Mouse (Mus musculus) midbrain, embryonic 16.5 days (tissue): ENCODE measurements around the gene Spata45. TPM values are rescaled to one million over a fixed set of nuclear protein-coding genes. Genes with fewer than 3 reads are reported as not detected.

Experiments
- ATAC-seq: fragments of 200-750 bp; cut with Nextera tagmentation; 2 replicates; pipeline ENCODE4 v1.8.0; 2017; ENCODE audit warnings: moderate TSS enrichment
- H3K27ac ChIP-seq: fragments of 300-500 bp; sonication (generic); 2 replicates; pipeline ENCODE4 v1.5.1; 2014; ENCODE audit warnings: mild to moderate bottlenecking, low read length, mixed read lengths
- H3K27me3 ChIP-seq: fragments of 300-500 bp; sonication (generic); 2 replicates; pipeline ENCODE4 v1.6.1; 2014; ENCODE audit warnings: low read depth, low read length, mixed read lengths; ENCODE audit not compliant: control insufficient read depth, insufficient read depth
- H3K36me3 ChIP-seq: fragments of 300-500 bp; sonication (generic); 2 replicates; pipeline ENCODE4 v1.6.1; 2014; ENCODE audit warnings: mild to moderate bottlenecking, low read length, moderate library complexity, mixed read lengths; ENCODE audit not compliant: control insufficient read depth, insufficient read depth
- H3K4me1 ChIP-seq: fragments of 300-500 bp; sonication (generic); 2 replicates; pipeline ENCODE4 v1.6.1; 2014; ENCODE audit warnings: mild to moderate bottlenecking, low read length, mixed read lengths; ENCODE audit not compliant: control insufficient read depth, insufficient read depth
- H3K4me2 ChIP-seq: fragments of 300-500 bp; sonication (generic); 2 replicates; pipeline ENCODE4 v1.6.1; 2014; ENCODE audit warnings: mild to moderate bottlenecking, low read length, mixed read lengths
- H3K4me3 ChIP-seq: fragments of 300-500 bp; sonication (generic); 2 replicates; pipeline ENCODE4 v1.5.1; 2014; ENCODE audit warnings: low read depth, mild to moderate bottlenecking, low read length, moderate library complexity, mixed read lengths
- H3K9ac ChIP-seq: fragments of 300-500 bp; sonication (generic); 2 replicates; pipeline ENCODE4 v1.6.1; 2014; ENCODE audit warnings: low read depth, low read length, mixed read lengths
- H3K9me3 ChIP-seq: fragments of 300-500 bp; sonication (generic); replicated peaks from 2 replicates; pipeline ENCODE4 v1.6.1; 2014; ENCODE audit warnings: mild to moderate bottlenecking, low read length, mixed read lengths; ENCODE audit not compliant: control insufficient read depth, poor library complexity, severe bottlenecking
- WGBS: fragments of 180-500 bp; shearing (Covaris S2); extraction: QIAGEN DNeasy Blood & Tissue Kit; methylation state at CpG from one replicate; pipeline ENCODE4 v1.1.7; 2014; 5-methylcytosine and 5-hydroxymethylcytosine counted together
- polyA plus RNA-seq: library from polyadenylated mRNA; unstranded; fragments of >200 nt; fragmentation: Nextera tagmentation; extraction: Ambion mirVana; gene quantifications from 2 replicates; pipeline ENCODE4 v1.2.1, GENCODE M21; 2015

The Spata45 gene
- polyA plus RNA-seq, 1 experiment from 2014 or later: not detected

- Histone ChIP-seq H3K4me2 (no peak overlapping the region), H3K27me3 (no peaks in the 10 kb centered on the region), H3K9ac (no peak overlapping the region), H3K36me3 (no peaks in the 10 kb centered on the region), H3K4me1 (no peaks in the 10 kb centered on the region), H3K9me3 (no peaks in the 10 kb centered on the region), H3K27ac (no peak overlapping the region), H3K4me3 (no peak overlapping the region)
- WGBS: 85% methylated on average over 7 of the region's 7 CpGs
- no peak for ATAC-seq
Measured at GRCm38 (mm10) chr1:191086304-191086878, 50.0 kb downstream of the Spata45 start.

- 76% methylated on average over 8 of the region's 8 CpGs for WGBS
- no peak overlapping the region for H3K27ac ChIP-seq
- no peak overlapping the region for H3K4me3 ChIP-seq
- H3K4me1 ChIP-seq: no peaks in the 10 kb centered on the region
- H3K36me3 ChIP-seq: no peaks in the 10 kb centered on the region
- no peaks in the 10 kb centered on the region for H3K9me3 ChIP-seq
- no peak for ATAC-seq
- H3K4me2 ChIP-seq: no peak overlapping the region
- no peaks in the 10 kb centered on the region for H3K27me3 ChIP-seq
- H3K9ac ChIP-seq: no peak overlapping the region
Measured at GRCm38 (mm10) chr1:191086960-191087359, 50.5 kb downstream of the Spata45 start.

- H3K27me3 ChIP-seq: no peaks in the 10 kb centered on the region
- ATAC-seq: no peak
- 90% methylated on average over 5 of the region's 5 CpGs for whole genome bisulfite sequencing
- H3K9ac ChIP-seq: no peak overlapping the region
- no peaks in the 10 kb centered on the region for H3K9me3 ChIP-seq
- H3K4me2 ChIP-seq: no peak overlapping the region
- no peaks in the 10 kb centered on the region for H3K36me3 ChIP-seq
- H3K4me3 ChIP-seq: no peak overlapping the region
- H3K27ac ChIP-seq: no peak overlapping the region
- no peaks in the 10 kb centered on the region for H3K4me1 ChIP-seq
Measured at GRCm38 (mm10) chr1:191087955-191088354, 51.5 kb downstream of the Spata45 start.

- no peak overlapping the region for H3K9ac ChIP-seq
- no peak overlapping the region for H3K4me2 ChIP-seq
- H3K27me3 ChIP-seq: no peaks in the 10 kb centered on the region
- 71% methylated on average over 6 of the region's 6 CpGs for WGBS
- H3K4me1 ChIP-seq: no peaks in the 10 kb centered on the region
- no peaks in the 10 kb centered on the region for H3K36me3 ChIP-seq
- ATAC-seq: no peak
- no peaks in the 10 kb centered on the region for H3K9me3 ChIP-seq
- H3K4me3 ChIP-seq: no peak overlapping the region
- no peak overlapping the region for H3K27ac ChIP-seq
Measured at GRCm38 (mm10) chr1:191089355-191089754, 52.9 kb downstream of the Spata45 start.

- 86% methylated on average over 8 of the region's 8 CpGs for WGBS
- H3K4me2 ChIP-seq: no peak overlapping the region
- no peak overlapping the region for H3K9ac ChIP-seq
- no peaks in the 10 kb centered on the region for H3K9me3 ChIP-seq
- H3K27ac ChIP-seq: no peak overlapping the region
- no peaks in the 10 kb centered on the region for H3K4me1 ChIP-seq
- no peak for ATAC-seq
- H3K27me3 ChIP-seq: peaks cover 3% of the 10 kb centered on the region
- no peaks in the 10 kb centered on the region for H3K36me3 ChIP-seq
- no peak overlapping the region for H3K4me3 ChIP-seq
Measured at GRCm38 (mm10) chr1:191092050-191092449, 55.6 kb downstream of the Spata45 start.

Other genes with a start within 250 kb of the Spata45 start
- 32.7 and 34.8 TPM in 2 replicates for gene Rps6kc1, start 124.9 kb upstream of the Spata45 start, polyA plus RNA-seq
- gene Angel2, start 111.5 kb upstream of the Spata45 start, polyA plus RNA-seq: 49.0 and 50.4 TPM in 2 replicates
- gene Vash2, start 57.3 kb upstream of the Spata45 start, polyA plus RNA-seq: 83.8 and 86.5 TPM in 2 replicates
- 7.8 and 7.9 TPM in 2 replicates for gene Flvcr1, start 10.5 kb upstream of the Spata45 start, polyA plus RNA-seq
- 14.1 and 16.7 TPM in 2 replicates for gene Tatdn3, start 26.3 kb downstream of the Spata45 start, polyA plus RNA-seq
- gene Nsl1, start 26.4 kb downstream of the Spata45 start, polyA plus RNA-seq: 2.4 and 3.2 TPM in 2 replicates
- gene Batf3, start 61.2 kb downstream of the Spata45 start, polyA plus RNA-seq: 0.80 and 1.6 TPM in 2 replicates
- not detected in 2 replicates for gene Fam71a, start 128.2 kb downstream of the Spata45 start, polyA plus RNA-seq
- 1.2 and 1.6 TPM in 2 replicates for gene Atf3, start 181.4 kb downstream of the Spata45 start, polyA plus RNA-seq